Mouse (Mus musculus) CH12.LX (cell line): ENCODE results near the gene Itgam. TPM values are rescaled to one million over a fixed set of nuclear protein-coding genes. Genes with fewer than 3 reads are reported as not detected.

Experiments used
- DNase-seq: peaks from one replicate; pipeline ENCODE4 v3.0.0-alpha.2; 2013; ENCODE audit errors: extremely low read depth
- H3K27ac ChIP-seq: 2 replicates; pipeline ENCODE4 v1.5.1; 2012; ENCODE audit warnings: low read depth, mild to moderate bottlenecking, control low read depth, moderate library complexity; ENCODE audit not compliant: insufficient read depth
- H3K27me3 ChIP-seq: replicated peaks from 2 replicates; pipeline ENCODE3; 2012; ENCODE audit warnings: inconsistent platforms
- H3K36me3 ChIP-seq, 2 experiments: replicated peaks in 1 of 2; 2 replicates each; pipeline versions ENCODE3 to v1.6.1; 2012; ENCODE audit warnings: inconsistent platforms in 1 of 2, low read length in 1 of 2, mild to moderate bottlenecking in 1 of 2, mixed read lengths in 1 of 2, moderate library complexity in 1 of 2; ENCODE audit not compliant: control insufficient read depth in 1 of 2, insufficient read depth in 1 of 2
- H3K4me1 ChIP-seq, 2 experiments: 2 replicates each; pipeline ENCODE4 v1.6.1; 2012; ENCODE audit warnings: inconsistent platforms in 1 of 2, moderate library complexity in 1 of 2; ENCODE audit not compliant: insufficient read depth in 2 of 2, control insufficient read depth in 1 of 2
- H3K4me2 ChIP-seq: 2 replicates; pipeline ENCODE4 v1.6.1; 2012; ENCODE audit warnings: low read depth, mild to moderate bottlenecking, control low read depth; ENCODE audit not compliant: poor library complexity, insufficient read depth, severe bottlenecking
- H3K4me3 ChIP-seq, 3 experiments: fragments of 150-350 bp in 1 of 3; sonication (generic) in 1 of 3; replicated peaks in 1 of 3; 2 replicates each; pipeline versions ENCODE3 to v1.5.1; 2011 to 2012; ENCODE audit warnings: low read depth in 2 of 3, low read length in 2 of 3, mild to moderate bottlenecking in 2 of 3, moderate library complexity in 2 of 3, control low read depth in 1 of 3, improper control_type of control experiment in 1 of 3, inconsistent platforms in 1 of 3, mixed read lengths in 1 of 3; ENCODE audit not compliant: poor library complexity in 1 of 3
- H3K79me2 ChIP-seq: replicated peaks from 2 replicates; pipeline ENCODE4 v1.6.1; 2012; ENCODE audit warnings: mild to moderate bottlenecking, moderate library complexity; ENCODE audit not compliant: control insufficient read depth, poor library complexity, insufficient read depth, severe bottlenecking; ENCODE audit errors: extremely low read depth
- H3K9ac ChIP-seq: 2 replicates; pipeline ENCODE4 v1.6.1; 2012; ENCODE audit warnings: low read depth, mild to moderate bottlenecking, control low read depth, moderate library complexity; ENCODE audit not compliant: insufficient read depth
- H3K9me3 ChIP-seq: replicated peaks from 2 replicates; pipeline ENCODE3; 2012; ENCODE audit warnings: low read length, inconsistent platforms, mixed read lengths
- BHLHE40 ChIP-seq: IDR thresholded peaks from 2 replicates; pipeline ENCODE4 v1.6.1; 2011; ENCODE audit warnings: mild to moderate bottlenecking, low read depth, low read length, improper control_type of control experiment
- CHD1 ChIP-seq: IDR thresholded peaks from 2 replicates; pipeline ENCODE4 v1.6.1; 2012; ENCODE audit warnings: low read depth, low read length, improper control_type of control experiment, inconsistent platforms
- CHD2 ChIP-seq: IDR thresholded peaks from 2 replicates; pipeline ENCODE4 v1.6.1; 2011; ENCODE audit warnings: low read length, improper control_type of control experiment
- CTCF ChIP-seq, 2 experiments: IDR thresholded peaks in 1 of 2; conservative IDR thresholded peaks in 1 of 2; 2 replicates each; pipeline ENCODE4 v1.5.1; 2011 to 2012; ENCODE audit warnings: low read depth in 2 of 2, low read length in 2 of 2, improper control_type of control experiment in 1 of 2, inconsistent platforms in 1 of 2, mild to moderate bottlenecking in 1 of 2, moderate library complexity in 1 of 2
- ELF1 ChIP-seq: IDR thresholded peaks from 2 replicates; pipeline ENCODE4 v1.6.1; 2014; ENCODE audit warnings: low read depth, mild to moderate bottlenecking, inconsistent platforms, low read length, improper control_type of control experiment
- EP300 ChIP-seq: IDR thresholded peaks from 2 replicates; pipeline ENCODE4 v1.6.1; 2011; ENCODE audit warnings: low read length, improper control_type of control experiment
- ETS1 ChIP-seq: conservative IDR thresholded peaks from 2 replicates; pipeline ENCODE4 v1.6.1; 2012; ENCODE audit warnings: low read depth, mild to moderate bottlenecking, inconsistent platforms, low read length, improper control_type of control experiment, moderate library complexity
- HCFC1 ChIP-seq: IDR thresholded peaks from 2 replicates; pipeline ENCODE4 v1.6.1; 2012; ENCODE audit warnings: low read depth, mild to moderate bottlenecking, inconsistent platforms, low read length, improper control_type of control experiment
- IRF4 ChIP-seq: IDR thresholded peaks from 2 replicates; pipeline ENCODE4 v1.6.1; 2014; ENCODE audit warnings: low read depth, mild to moderate bottlenecking, inconsistent platforms, low read length, improper control_type of control experiment
- JUN ChIP-seq: IDR thresholded peaks from 2 replicates; pipeline ENCODE4 v1.6.1; 2011; ENCODE audit warnings: low read depth, mild to moderate bottlenecking, low read length, improper control_type of control experiment, moderate library complexity; ENCODE audit not compliant: insufficient read depth
- JUND ChIP-seq: conservative IDR thresholded peaks from 2 replicates; pipeline ENCODE4 v1.6.1; 2011; ENCODE audit warnings: low read depth, low read length, improper control_type of control experiment
- KAT2A ChIP-seq: IDR thresholded peaks from 2 replicates; pipeline ENCODE4 v1.6.1; 2012; ENCODE audit warnings: low read length, improper control_type of control experiment, inconsistent platforms; ENCODE audit not compliant: insufficient replicate concordance
- MAFK ChIP-seq: IDR thresholded peaks from 2 replicates; pipeline ENCODE4 v1.6.1; 2011; ENCODE audit warnings: low read length, improper control_type of control experiment; ENCODE audit not compliant: insufficient replicate concordance
- MAX ChIP-seq: IDR thresholded peaks from 2 replicates; pipeline ENCODE4 v1.6.1; 2011; ENCODE audit warnings: low read length, improper control_type of control experiment
- MAZ ChIP-seq: IDR thresholded peaks from 2 replicates; pipeline ENCODE4 v1.6.1; 2012; ENCODE audit warnings: low read depth, mild to moderate bottlenecking, inconsistent platforms, low read length, improper control_type of control experiment, moderate library complexity
- MEF2A ChIP-seq: IDR thresholded peaks from 2 replicates; pipeline ENCODE4 v1.6.1; 2014; ENCODE audit warnings: low read depth, mild to moderate bottlenecking, inconsistent platforms, low read length, improper control_type of control experiment, borderline replicate concordance
- MXI1 ChIP-seq: IDR thresholded peaks from 2 replicates; pipeline ENCODE4 v1.6.1; 2011; ENCODE audit warnings: mild to moderate bottlenecking, low read depth, low read length, improper control_type of control experiment
- MYC ChIP-seq: IDR thresholded peaks from 2 replicates; pipeline ENCODE4 v1.6.1; 2011; ENCODE audit warnings: low read depth, mild to moderate bottlenecking, improper control_type of control experiment, low read length
- NELFE ChIP-seq: IDR thresholded peaks from 2 replicates; pipeline ENCODE4 v1.6.1; 2011; ENCODE audit warnings: low read depth, low read length, improper control_type of control experiment
- NRF1 ChIP-seq: IDR thresholded peaks from 2 replicates; pipeline ENCODE4 v1.6.1; 2014; ENCODE audit warnings: low read depth, mild to moderate bottlenecking, inconsistent platforms, low read length, improper control_type of control experiment, moderate library complexity
- POLR2A ChIP-seq: IDR thresholded peaks from 2 replicates; pipeline ENCODE4 v1.6.1; 2011; ENCODE audit warnings: low read depth, mild to moderate bottlenecking, improper control_type of control experiment, low read length
- POLR2AphosphoS2 ChIP-seq: IDR thresholded peaks from 2 replicates; pipeline ENCODE4 v1.6.1; 2011; ENCODE audit warnings: low read depth, low read length, improper control_type of control experiment
- RAD21 ChIP-seq: IDR thresholded peaks from 2 replicates; pipeline ENCODE4 v1.6.1; 2011; ENCODE audit warnings: low read depth, mild to moderate bottlenecking, low read length, improper control_type of control experiment, moderate library complexity
- RCOR1 ChIP-seq: conservative IDR thresholded peaks from 2 replicates; pipeline ENCODE4 v1.6.1; 2012; ENCODE audit warnings: low read depth, mild to moderate bottlenecking, inconsistent platforms, low read length, improper control_type of control experiment
- SMC3 ChIP-seq: IDR thresholded peaks from 2 replicates; pipeline ENCODE4 v1.6.1; 2011; ENCODE audit warnings: low read depth, low read length, improper control_type of control experiment
- TBP ChIP-seq: conservative IDR thresholded peaks from 2 replicates; pipeline ENCODE4 v1.6.1; 2011; ENCODE audit warnings: low read depth, low read length, improper control_type of control experiment
- UBTF ChIP-seq: IDR thresholded peaks from 2 replicates; pipeline ENCODE4 v1.6.1; 2012; ENCODE audit warnings: low read depth, mild to moderate bottlenecking, inconsistent platforms, low read length, improper control_type of control experiment, moderate library complexity
- USF1 ChIP-seq: IDR thresholded peaks from 2 replicates; pipeline ENCODE4 v1.6.1; 2014; ENCODE audit warnings: low read depth, mild to moderate bottlenecking, inconsistent platforms, low read length, improper control_type of control experiment
- USF2 ChIP-seq: conservative IDR thresholded peaks from 2 replicates; pipeline ENCODE4 v1.6.1; 2011; ENCODE audit warnings: low read depth, low read length, improper control_type of control experiment
- ZC3H11A ChIP-seq: IDR thresholded peaks from 2 replicates; pipeline ENCODE4 v1.6.1; 2012; ENCODE audit warnings: low read depth, mild to moderate bottlenecking, inconsistent platforms, low read length, improper control_type of control experiment
- ZKSCAN1 ChIP-seq: IDR thresholded peaks from 2 replicates; pipeline ENCODE4 v1.6.1; 2012; ENCODE audit warnings: low read depth, inconsistent platforms, low read length, improper control_type of control experiment, borderline replicate concordance
- ZNF384 ChIP-seq: IDR thresholded peaks from 2 replicates; pipeline ENCODE4 v1.6.1; 2012; ENCODE audit warnings: low read depth, low read length, improper control_type of control experiment, inconsistent platforms
- dilution Hi-C: fragments of 300-500 bp; cut with MboI; formaldehyde crosslinking; loops from 2 replicates; pipeline ENCODE4 v1.14.3; 2020; ENCODE audit warnings: low sequenced_read_pairs; ENCODE audit not compliant: extremely low pct_unique_long_range_greater_than_20kb, extremely low pct_ligation_motif_present
- in situ Hi-C: fragments of 300-500 bp; cut with MboI; formaldehyde crosslinking; loops from 3 replicates; pipeline ENCODE4 v1.14.3; 2019; ENCODE audit warnings: low sequenced_read_pairs, low pct_ligation_motif_present, low pct_unique_long_range_greater_than_20kb, mixed read lengths
- polyA plus RNA-seq: library from polyadenylated mRNA; unstranded; fragments of >175 nt; gene quantifications from 2 replicates; pipeline ENCODE4 v1.2.1, GENCODE M21; 2012; ENCODE audit warnings: low read depth; ENCODE audit not compliant: insufficient read length
- total RNA-seq, 2 experiments: library from RNA; depleted of rRNA; stranded (reverse); fragments of 300-350 nt in 1 of 2; fragments of >200 nt in 1 of 2; gene quantifications; 2 replicates each; pipeline ENCODE4 v1.2.3; 2012 to 2014

Itgam gene
- total and polyA plus RNA-seq, 3 experiments, result 0.13 to 1.1 (median 0.48) TPM

- H3K4me1 ChIP-seq, result peaks cover 6 to 26% of the 10 kb centered on the region in 2 experiments; a peak in 3 of 4 replicates
- no peaks in the 10 kb centered on the region for H3K36me3 ChIP-seq
- in situ Hi-C loops, result no loop called here
- TF ChIP-seq RAD21, result peak; percentile 30
- TF ChIP-seq HCFC1, result no peak
- TF ChIP-seq ZNF384, result peak; percentile 93
- peak in 1 of 2 experiments; percentile 41; a peak in 1 of 4 replicates for TF ChIP-seq CTCF (conservative IDR thresholded peaks at IDR 0.05 in 1 of 2, IDR thresholded peaks at IDR 0.05 in 1 of 2; ENCODE audit: low read depth in 2 of 2, low read length in 2 of 2)
- no peak for TF ChIP-seq JUND
- TF ChIP-seq SMC3, result peak; percentile 19
- no peak overlapping the region for H3K27ac ChIP-seq
- no peak for DNase-seq
- H3K4me3 ChIP-seq, result no peak overlapping the region
- no peak overlapping the region for H3K4me2 ChIP-seq
- no peak overlapping the region for H3K9ac ChIP-seq
- peaks cover 25% of the 10 kb centered on the region for H3K27me3 ChIP-seq
- no peaks in the 10 kb centered on the region for H3K9me3 ChIP-seq
- no peaks in the 10 kb centered on the region for H3K79me2 ChIP-seq
- dilution Hi-C loops, result no loop called here
Measured at GRCm38 (mm10) chr7:128098135-128098534, 35.7 kb downstream of the Itgam start.

GRCm38 (mm10) chr7:128100742-128101357 is 38.4 kb downstream of the Itgam start:
- no peak overlapping the region for H3K9ac ChIP-seq
- peak; percentile 86 for DNase-seq
- no peaks in the 10 kb centered on the region for H3K9me3 ChIP-seq
- dilution Hi-C loops, result no loop called here
- H3K4me2 ChIP-seq, result no peak overlapping the region
- H3K4me1 ChIP-seq, result peaks cover 6 to 26% of the 10 kb centered on the region in 2 experiments; a peak in 3 of 4 replicates
- H3K36me3 ChIP-seq, result no peaks in the 10 kb centered on the region
- H3K27ac ChIP-seq, result no peak overlapping the region
- H3K27me3 ChIP-seq, result peaks cover 35% of the 10 kb centered on the region
- H3K79me2 ChIP-seq, result no peaks in the 10 kb centered on the region
- H3K4me3 ChIP-seq, result no peak overlapping the region
- in situ Hi-C loops, result no loop called here
- TF ChIP-seq MEF2A (peak; percentile 78; the same call in 1 of the 2 replicates), BHLHE40 (peak; percentile 91), USF2 (no peak), CHD2 (no peak), HCFC1 (no peak), IRF4 (peak; percentile 23; the same call in 1 of the 2 replicates), ELF1 (no peak), ZKSCAN1 (no peak), TBP (no peak), ZC3H11A (no peak), RCOR1 (no peak), SMC3 (peak; percentile 47; the same call in 1 of the 2 replicates), POLR2A (no peak), NELFE (no peak), MXI1 (no peak), CHD1 (no peak), NRF1 (no peak), USF1 (no peak), POLR2AphosphoS2 (no peak), MAX (no peak), MAZ (no peak), RAD21 (peak; percentile 69), KAT2A (no peak), JUN (peak; percentile 16; the same call in 1 of the 2 replicates), UBTF (no peak), MAFK (peak; percentile 77; the same call in 1 of the 2 replicates), EP300 (peak; percentile 55; the same call in 1 of the 2 replicates), JUND (peak; percentile 35; the same call in 1 of the 2 replicates), MYC (no peak), ETS1 (peak; percentile 71)
